Mouse (Mus musculus) kidney, postnatal 0 days (tissue): ENCODE measurements around the gene Slc6a17. TPM values are rescaled to one million over a fixed set of nuclear protein-coding genes. Genes with fewer than 3 reads are reported as not detected.

Experiments used
- ATAC-seq: fragments of 200-750 bp; cut with Nextera tagmentation; replicated peaks from 2 replicates; pipeline ENCODE4 v1.8.0; 2017; ENCODE audit warnings: low read depth, moderate number of reproducible peaks, moderate TSS enrichment, moderate library complexity; ENCODE audit not compliant: low FRiP score
- DNase-seq: peaks from one replicate; pipeline ENCODE4 v3.0.0-alpha.2; 2016; ENCODE audit warnings: low spot score
- H3K27ac ChIP-seq: fragments of 300-500 bp; sonication (generic); 2 replicates; pipeline ENCODE4 v1.5.1; 2014; ENCODE audit warnings: mild to moderate bottlenecking
- H3K27me3 ChIP-seq: fragments of 300-500 bp; sonication (generic); 2 replicates; pipeline ENCODE4 v1.6.1; 2014; ENCODE audit warnings: low read length, mixed read lengths; ENCODE audit not compliant: insufficient read depth
- H3K36me3 ChIP-seq: fragments of 300-500 bp; sonication (generic); 2 replicates; pipeline ENCODE4 v1.6.1; 2014; ENCODE audit warnings: low read length, mixed read lengths; ENCODE audit not compliant: insufficient read depth
- H3K4me1 ChIP-seq: fragments of 300-500 bp; sonication (generic); replicated peaks from 2 replicates; pipeline ENCODE4 v1.6.1; 2014; ENCODE audit warnings: antibody characterized with exemption, low read length, mixed read lengths; ENCODE audit not compliant: insufficient read depth
- H3K4me2 ChIP-seq: fragments of 300-500 bp; sonication (generic); 2 replicates; pipeline ENCODE4 v1.6.1; 2014; ENCODE audit warnings: mild to moderate bottlenecking, low read length, moderate library complexity, mixed read lengths
- H3K4me3 ChIP-seq: fragments of 300-500 bp; sonication (generic); replicated peaks from 2 replicates; pipeline ENCODE4 v1.5.1; 2014; ENCODE audit warnings: low read depth, low read length
- H3K9ac ChIP-seq: fragments of 300-500 bp; sonication (generic); 2 replicates; pipeline ENCODE4 v1.6.1; 2014; ENCODE audit warnings: low read depth, low read length
- H3K9me3 ChIP-seq: fragments of 300-500 bp; sonication (generic); replicated peaks from 2 replicates; pipeline ENCODE4 v1.6.1; 2016; ENCODE audit warnings: low read length, inconsistent platforms, mixed read lengths
- CTCF ChIP-seq: IDR thresholded peaks from 2 replicates; pipeline ENCODE4 v1.5.1; 2016; ENCODE audit warnings: antibody characterized with exemption, low read depth, mild to moderate bottlenecking, moderate library complexity
- WGBS: fragments of 180-500 bp; shearing (Covaris S2); extraction: QIAGEN DNeasy Blood & Tissue Kit; methylation state at CpG from one replicate; pipeline ENCODE4 v1.1.7; 2014; 5-methylcytosine and 5-hydroxymethylcytosine counted together
- polyA plus RNA-seq: library from polyadenylated mRNA; unstranded; fragments of >200 nt; fragmentation: Nextera tagmentation; extraction: Ambion mirVana; gene quantifications from 2 replicates; pipeline ENCODE4 v1.2.1, GENCODE M21; 2015

Slc6a17 gene
- polyA plus RNA-seq, 1 experiment from 2014 or later = 4.2 TPM

DNA sequence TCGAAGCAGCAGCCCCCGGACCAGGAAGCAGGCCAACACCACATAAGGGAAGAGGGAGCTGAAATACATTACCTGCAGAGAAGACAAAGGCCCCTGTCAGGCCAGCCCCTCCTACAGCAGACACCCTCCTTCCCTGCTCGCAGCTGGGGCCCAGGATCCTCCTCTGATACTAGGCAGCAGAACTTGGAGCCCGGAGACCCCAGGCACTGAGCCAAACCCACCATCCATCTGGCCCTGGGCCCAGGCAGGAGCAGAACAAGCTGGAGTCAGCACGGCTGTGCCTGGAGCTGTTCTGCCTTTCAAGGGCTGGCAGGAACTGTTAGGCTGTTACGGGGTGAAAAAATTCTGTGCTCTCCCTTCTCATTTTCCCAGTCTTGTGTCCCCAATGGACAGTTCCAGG lies 26.4 kb downstream of the Slc6a17 start:
- Histone ChIP-seq H3K9me3 (no peaks in the 10 kb centered on the region), H3K36me3 (no peaks in the 10 kb centered on the region), H3K27me3 (no peaks in the 10 kb centered on the region), H3K27ac (no peak overlapping the region), H3K4me3 (no peak overlapping the region), H3K4me1 (no peaks in the 10 kb centered on the region), H3K4me2 (no peak overlapping the region), H3K9ac (no peak overlapping the region)
- DNase-seq (peak; percentile 39), ATAC-seq (no peak)
- no peak for TF ChIP-seq CTCF
- WGBS = 37% methylated on average over 6 of the region's 6 CpGs

DNA sequence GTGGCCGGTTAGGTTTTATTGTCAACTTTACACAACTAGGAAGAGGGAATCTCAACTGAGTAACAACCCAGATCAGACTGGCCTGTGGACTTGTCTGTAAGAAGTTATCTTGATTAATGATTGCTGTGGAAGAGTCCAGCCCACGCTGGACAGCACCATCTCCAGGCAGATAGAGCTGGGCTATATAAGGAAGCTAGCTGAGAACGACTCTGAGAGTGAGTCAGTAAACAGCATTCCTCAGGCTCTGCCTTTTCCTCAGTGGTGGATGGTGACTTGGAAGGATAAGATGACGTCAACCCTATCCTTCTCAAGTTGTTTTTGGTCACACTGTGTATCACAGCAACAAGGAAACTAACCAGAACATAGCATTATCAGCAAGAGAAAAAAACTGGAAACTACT lies 29.2 kb downstream of the Slc6a17 start:
- Histone ChIP-seq H3K27ac (no peak overlapping the region), H3K36me3 (no peaks in the 10 kb centered on the region), H3K4me1 (no peaks in the 10 kb centered on the region), H3K27me3 (no peaks in the 10 kb centered on the region), H3K4me2 (no peak overlapping the region), H3K9me3 (no peaks in the 10 kb centered on the region), H3K4me3 (no peak overlapping the region), H3K9ac (no peak overlapping the region)
- no peak for TF ChIP-seq CTCF
- DNase-seq (peak; percentile 63), ATAC-seq (peak; percentile 83)
- WGBS = 39% methylated on average over 4 of the region's 4 CpGs

DNA sequence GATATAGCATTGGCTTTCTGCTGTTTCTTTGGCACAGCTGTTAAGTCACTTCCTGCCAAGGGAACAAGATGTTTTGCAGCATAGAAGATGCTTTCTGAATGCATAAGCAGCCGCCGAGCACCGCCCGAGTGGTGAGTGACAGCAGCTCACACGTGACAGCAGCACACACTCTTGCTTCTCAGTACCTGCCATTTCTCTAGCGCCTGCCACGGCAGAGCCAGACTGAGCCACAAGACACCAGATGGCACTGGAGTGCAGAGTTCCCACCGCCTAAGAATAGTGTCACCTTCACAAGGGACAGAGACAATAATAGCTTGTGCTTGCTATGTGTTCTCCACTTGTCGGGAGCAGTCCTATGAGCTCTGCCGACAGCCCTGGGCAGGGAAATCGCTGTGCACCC lies 34.5 kb downstream of the Slc6a17 start:
- H3K27ac ChIP-seq = no peak overlapping the region
- 44% methylated on average over 11 of the region's 11 CpGs for WGBS
- TF ChIP-seq CTCF = peak; percentile 47
- no peaks in the 10 kb centered on the region for H3K36me3 ChIP-seq
- no peaks in the 10 kb centered on the region for H3K4me1 ChIP-seq
- DNase-seq = no peak
- 0 out of 2 replicates have a peak, but pooled peaks have one; percentile 52 for ATAC-seq
- H3K4me3 ChIP-seq = no peak overlapping the region
- no peak overlapping the region for H3K9ac ChIP-seq
- no peaks in the 10 kb centered on the region for H3K9me3 ChIP-seq
- H3K4me2 ChIP-seq = no peak overlapping the region
- H3K27me3 ChIP-seq = no peaks in the 10 kb centered on the region

DNA sequence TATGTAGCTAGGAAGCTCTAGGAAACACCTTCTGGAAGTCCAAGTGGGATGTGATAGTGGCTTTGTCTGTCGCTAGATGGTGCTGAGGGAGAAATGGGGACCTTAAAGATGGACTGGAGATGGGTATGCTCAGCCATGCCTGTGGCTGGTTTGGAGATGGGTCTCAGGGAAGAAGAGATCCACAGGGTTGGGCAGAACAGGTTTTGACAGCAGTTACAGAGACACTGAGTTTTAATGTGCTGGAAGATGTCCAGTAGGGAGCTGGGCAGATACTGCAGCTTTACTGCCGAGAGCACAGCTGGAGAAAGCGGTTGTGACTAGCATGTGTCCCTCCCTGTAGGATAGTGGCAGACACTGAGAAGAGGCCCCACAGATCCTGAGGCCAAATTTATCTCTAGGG lies 37.2 kb downstream of the Slc6a17 start:
- Histone ChIP-seq H3K4me2 (no peak overlapping the region), H3K36me3 (no peaks in the 10 kb centered on the region), H3K9me3 (no peaks in the 10 kb centered on the region), H3K27me3 (no peaks in the 10 kb centered on the region), H3K9ac (no peak overlapping the region), H3K4me1 (no peaks in the 10 kb centered on the region), H3K27ac (no peak overlapping the region), H3K4me3 (no peak overlapping the region)
- TF ChIP-seq CTCF = no peak
- ATAC-seq = no peak
- 55% methylated on average over 3 of the region's 3 CpGs for WGBS
- DNase-seq = peak; percentile 34

DNA sequence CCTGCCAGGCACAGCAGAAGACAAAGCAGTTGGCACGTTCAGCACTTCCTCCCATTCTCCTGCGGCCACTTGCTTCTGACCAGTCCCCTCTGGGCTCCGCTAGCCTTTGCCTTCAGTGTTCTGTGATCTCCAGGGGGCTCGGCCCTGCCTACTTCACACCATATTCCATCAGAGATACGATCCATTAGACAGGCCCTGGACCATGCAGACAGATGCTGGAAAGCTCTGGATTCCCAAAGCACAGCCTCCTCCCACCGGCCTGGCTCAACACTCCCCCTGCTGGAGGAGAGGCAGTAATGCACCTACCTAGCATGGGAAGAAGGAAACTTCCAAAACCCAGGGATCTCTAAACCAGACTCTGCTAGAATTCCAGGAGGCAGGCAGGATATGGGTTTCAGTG lies 45.6 kb downstream of the Slc6a17 start:
- Histone ChIP-seq H3K4me2 (no peak overlapping the region), H3K27me3 (0 out of 2 replicates have a peak, but pooled peaks cover 5% of the 10 kb centered on the region), H3K27ac (no peak overlapping the region), H3K4me3 (no peak overlapping the region), H3K9ac (no peak overlapping the region), H3K9me3 (no peaks in the 10 kb centered on the region), H3K36me3 (no peaks in the 10 kb centered on the region), H3K4me1 (no peaks in the 10 kb centered on the region)
- TF ChIP-seq CTCF = peak; percentile 97
- ATAC-seq (no peak; the same call in 1 of the 2 replicates), DNase-seq (peak; percentile 82)
- 3% methylated on average over 6 of the region's 6 CpGs for WGBS

DNA sequence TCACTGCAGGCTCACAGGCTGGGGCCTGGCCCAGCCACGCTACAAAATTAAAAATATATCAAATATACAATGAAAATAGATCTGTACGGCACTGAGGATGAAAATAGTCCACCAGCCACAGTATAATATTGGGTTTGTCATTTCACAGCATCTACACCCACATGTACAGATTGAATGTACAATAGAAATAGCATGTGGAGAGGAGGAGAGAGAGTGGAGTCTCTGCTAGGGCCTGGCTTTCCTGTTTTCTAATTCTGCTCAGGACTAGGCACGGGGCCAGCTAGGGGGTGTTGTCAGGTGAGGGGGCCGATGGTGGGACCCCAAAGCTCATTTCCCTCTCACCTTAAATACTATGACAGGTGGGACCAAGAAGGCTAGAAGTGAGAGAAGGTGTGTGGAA lies 48.8 kb downstream of the Slc6a17 start:
- no peaks in the 10 kb centered on the region for H3K9me3 ChIP-seq
- H3K4me3 ChIP-seq = no peak overlapping the region
- H3K36me3 ChIP-seq = no peaks in the 10 kb centered on the region
- H3K27ac ChIP-seq = no peak overlapping the region
- peaks cover 5% of the 10 kb centered on the region; the same call in 1 of the 2 replicates for H3K27me3 ChIP-seq
- TF ChIP-seq CTCF = no peak
- ATAC-seq (no peak), DNase-seq (no peak)
- no peak overlapping the region for H3K4me2 ChIP-seq
- WGBS = 79% methylated on average over 4 of the region's 4 CpGs
- H3K9ac ChIP-seq = no peak overlapping the region
- H3K4me1 ChIP-seq = no peaks in the 10 kb centered on the region

DNA sequence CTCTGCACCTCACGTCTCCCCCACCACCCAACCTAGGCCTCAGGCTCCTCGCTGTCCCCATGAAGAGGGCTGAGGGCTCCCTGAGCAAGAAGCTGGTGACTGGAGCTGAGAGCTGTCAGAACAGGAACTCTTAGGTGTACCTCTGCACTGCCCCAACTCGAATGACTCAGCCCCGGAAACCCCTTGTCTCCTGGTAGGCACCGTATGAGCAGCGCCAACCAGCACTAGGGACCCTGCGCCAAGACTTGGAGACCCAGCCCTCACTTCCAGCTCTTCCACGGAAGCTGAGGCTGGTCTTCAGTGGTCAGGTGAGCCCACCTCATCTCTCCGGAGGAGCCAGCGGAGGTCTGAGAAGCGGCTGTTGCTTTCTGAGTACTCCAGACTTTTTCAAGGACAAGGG lies 49.7 kb downstream of the Slc6a17 start:
- H3K4me2 ChIP-seq = no peak overlapping the region
- no peak for ATAC-seq
- H3K27ac ChIP-seq = no peak overlapping the region
- DNase-seq = no peak
- H3K27me3 ChIP-seq = peaks cover 7% of the 10 kb centered on the region; the same call in 1 of the 2 replicates
- WGBS = 82% methylated on average over 11 of the region's 11 CpGs
- no peak overlapping the region for H3K9ac ChIP-seq
- no peaks in the 10 kb centered on the region for H3K9me3 ChIP-seq
- H3K36me3 ChIP-seq = no peaks in the 10 kb centered on the region
- no peak overlapping the region for H3K4me3 ChIP-seq
- TF ChIP-seq CTCF = no peak
- no peaks in the 10 kb centered on the region for H3K4me1 ChIP-seq
